Mouse (Mus musculus): ENCODE measurements around the gene D11Wsu47e. TPM values are rescaled to one million over a fixed set of nuclear protein-coding genes. Genes with fewer than 3 reads are reported as not detected.

Gene D11Wsu47e
- polyA plus RNA-seq, 1 experiment from 2014 or later: 7.8 TPM

- Histone ChIP-seq H3K4me2 (ENCODE audit: low read depth, low read length) (no peak overlapping the region), H3K9me3 (replicated peaks; ENCODE audit: control insufficient read depth, low read length) (peaks cover 4% of the 10 kb centered on the region), H3K27me3 (ENCODE audit: control insufficient read depth, insufficient read depth, low read depth, low read length) (no peaks in the 10 kb centered on the region), H3K4me1 (ENCODE audit: control insufficient read depth, low read depth, low read length) (peaks cover 40% of the 10 kb centered on the region), H3K9ac (ENCODE audit: low read depth, low read length) (no peak overlapping the region), H3K27ac (ENCODE audit: low read length) (no peak overlapping the region), H3K4me3 (ENCODE audit: low read depth, low read length) (no peak overlapping the region), H3K36me3 (ENCODE audit: control insufficient read depth, insufficient read depth) (peaks cover 13% of the 10 kb centered on the region)
- no peak for ATAC-seq (ENCODE audit: low read depth)
- WGBS (ENCODE audit: insufficient replicate concordance): 69% methylated on average over 1 of the region's 1 CpGs
Observed at GRCm38 (mm10) chr11:113742998-113743397, 58.8 kb downstream of the D11Wsu47e start.

Other genes starting within 250 kb of the D11Wsu47e start
- 6.8 TPM in 2 replicates for gene Sstr2, start 65.1 kb upstream of the D11Wsu47e start, polyA plus RNA-seq (2015; fragmentation: Nextera tagmentation; extraction: Ambion mirVana)
- 10.7 and 11.0 TPM in 2 replicates for gene Cog1, start 35.2 kb upstream of the D11Wsu47e start, polyA plus RNA-seq (2015; fragmentation: Nextera tagmentation; extraction: Ambion mirVana)
- gene Slc39a11, start 34.3 kb upstream of the D11Wsu47e start, polyA plus RNA-seq (2015; fragmentation: Nextera tagmentation; extraction: Ambion mirVana): 13.4 and 14.1 TPM in 2 replicates
- gene Fam104a, start 257 bp upstream of the D11Wsu47e start, polyA plus RNA-seq (2015; fragmentation: Nextera tagmentation; extraction: Ambion mirVana): 38.9 and 39.2 TPM in 2 replicates
- 0.18 TPM in 1 of 2 replicates, not detected in the other for gene Cpsf4l, start 25.6 kb downstream of the D11Wsu47e start, polyA plus RNA-seq (2015; fragmentation: Nextera tagmentation; extraction: Ambion mirVana)
- 16.7 and 18.4 TPM in 2 replicates for gene Cdc42ep4, start 67.5 kb downstream of the D11Wsu47e start, polyA plus RNA-seq (2015; fragmentation: Nextera tagmentation; extraction: Ambion mirVana)

Data from liver, embryonic 16.5 days (tissue).